In genomic region chr9:3030677-3031318, GRCm38 (mm10) we compare ENCODE assay signal across 15 mouse cellular contexts. TPM values are rescaled to one million over a fixed set of nuclear protein-coding genes. Genes with fewer than 3 reads are reported as not detected.
DNase-seq lines count a peak whose midpoint lies in the region; ATAC-seq and TF ChIP-seq lines count a peak whose summit lies in the region.
"Not testable (repeated sequence)": the region's sequence is repeated elsewhere in the genome, so short reads cannot be mapped to it uniquely, and the experiment has no call there.
"Had no signal": no experiment of that assay in that cellular context is flagged by ENCODE, and none has a peak within 500 bp of the region (broad histone marks: within the 10 kb centered on the region; RNA-seq: fewer than 3 reads in every experiment).

No protein-coding gene starts in this region.

- peak; percentile 54; the same call in 1 of the 2 replicates for ATAC-seq in hindbrain, postnatal 0 days
- ATAC-seq in midbrain, postnatal 0 days (ENCODE audit: low FRiP score) = 0 out of 2 replicates have a peak, but pooled peaks have one; percentile 48

- TF ChIP-seq CTCF in hindbrain, postnatal 0 days (IDR thresholded peaks at IDR 0.05; ENCODE audit: low read depth); midbrain, postnatal 0 days (IDR thresholded peaks at IDR 0.05): not testable (repeated sequence)

- not testable (repeated sequence) for H3K9ac ChIP-seq in hindbrain, postnatal 0 days (replicated peaks; ENCODE audit: low read length); midbrain, postnatal 0 days (replicated peaks; ENCODE audit: low read length, poor library complexity, severe bottlenecking)

- not testable (repeated sequence) for H3K4me2 ChIP-seq in hindbrain, postnatal 0 days (ENCODE audit: low read depth, low read length); midbrain, postnatal 0 days (ENCODE audit: low read depth, low read length, poor library complexity, severe bottlenecking)

- H3K9me3 ChIP-seq in embryonic facial prominence, embryonic 10.5 days; heart, embryonic 10.5 days; hindbrain, postnatal 0 days (ENCODE audit: low read length); midbrain, postnatal 0 days (ENCODE audit: low read length): not testable (repeated sequence)

- not testable (repeated sequence) for H3K27ac ChIP-seq in embryonic facial prominence, embryonic 10.5 days (replicated peaks); heart, embryonic 10.5 days; hindbrain, postnatal 0 days; midbrain, postnatal 0 days (ENCODE audit: low read depth, low read length)

- not testable (repeated sequence) for H3K27me3 ChIP-seq in embryonic facial prominence, embryonic 10.5 days (replicated peaks; ENCODE audit: low read depth, poor library complexity, severe bottlenecking); heart, embryonic 10.5 days (ENCODE audit: insufficient read depth, poor library complexity, severe bottlenecking); hindbrain, postnatal 0 days (ENCODE audit: insufficient read depth, low read length); midbrain, postnatal 0 days (ENCODE audit: insufficient read depth, low read length)

- WGBS in embryonic facial prominence, embryonic 10.5 days = 56% methylated on average over 2 of the region's 10 CpGs
- WGBS in heart, embryonic 10.5 days = 58% methylated on average over 2 of the region's 10 CpGs
- 66% methylated on average over 2 of the region's 10 CpGs for WGBS in hindbrain, postnatal 0 days
- 70% methylated on average over 2 of the region's 10 CpGs for WGBS in midbrain, postnatal 0 days

- not testable (repeated sequence) for H3K4me3 ChIP-seq in embryonic facial prominence, embryonic 10.5 days; heart, embryonic 10.5 days; hindbrain, postnatal 0 days (ENCODE audit: low read length); midbrain, postnatal 0 days (ENCODE audit: low read depth, low read length)

- H3K36me3 ChIP-seq in embryonic facial prominence, embryonic 10.5 days (replicated peaks); heart, embryonic 10.5 days; hindbrain, postnatal 0 days (ENCODE audit: insufficient read depth, low read length); midbrain, postnatal 0 days (ENCODE audit: insufficient read depth, low read length): not testable (repeated sequence)

- peak; percentile 80 for DNase-seq in CD4-positive helper T cell, adult 2 months (ENCODE audit: low read depth, low spot score)
- peak; percentile 98 for DNase-seq in adipocyte (ENCODE audit: low spot score)
- DNase-seq in embryonic facial prominence, embryonic 10.5 days (ENCODE audit: low spot score) = peak; percentile 61
- peak; percentile 97 for DNase-seq in heart, embryonic 10.5 days (ENCODE audit: low spot score)
- peak; percentile 92 for DNase-seq in hindbrain, postnatal 0 days (ENCODE audit: low spot score)
- DNase-seq in liver = peak; percentile 78
- DNase-seq in midbrain, postnatal 0 days (ENCODE audit: low spot score) = peak; percentile 94
- peak; percentile 78 for DNase-seq in telencephalon, adult 2 months (ENCODE audit: low read depth, low spot score)

- not testable (repeated sequence) for H3K4me1 ChIP-seq in embryonic facial prominence, embryonic 10.5 days; heart, embryonic 10.5 days; hindbrain, postnatal 0 days (ENCODE audit: insufficient read depth, low read length); midbrain, postnatal 0 days (ENCODE audit: insufficient read depth, low read length)

RNA-seq across cellular contexts. Expression of gene Gm17535, which starts 3.6 kb away (rescaled TPM):
- polyA plus RNA-seq in embryonic facial prominence, embryonic 10.5 days (2016; fragmentation: Nextera tagmentation; extraction: Ambion mirVana) = not detected in 2 replicates
- polyA plus RNA-seq in heart, embryonic 10.5 days (2016; fragmentation: Nextera tagmentation; extraction: Ambion mirVana) = not detected in 2 replicates
- not detected in 2 replicates for total RNA-seq in hindbrain, postnatal 0 days (2014; rRNA removed)
- not detected in 2 replicates for polyA plus RNA-seq in hindbrain, postnatal 0 days (2015; fragmentation: Nextera tagmentation; extraction: Ambion mirVana)
- not detected in 2 replicates for total RNA-seq in midbrain, postnatal 0 days (2014; rRNA removed)
- polyA plus RNA-seq in midbrain, postnatal 0 days (2015; fragmentation: Nextera tagmentation; extraction: Ambion mirVana) = not detected in 2 replicates
- total RNA-seq: adrenal gland, adult 2 months; heart, adult 2 months; left cerebral cortex, adult 8-10 months had no signal
- polyA plus RNA-seq: adrenal gland, adult 2 months; embryonic facial prominence, embryonic 13.5 days; heart, adult 2 months; intestine, embryonic 16.5 days; lung, adult 2 months; midbrain, embryonic 13.5 days had no signal

RNA-seq across cellular contexts. Expression of gene Gm10717, which starts 5.6 kb away (rescaled TPM):
- not detected in 2 replicates for polyA plus RNA-seq in embryonic facial prominence, embryonic 10.5 days (2016; fragmentation: Nextera tagmentation; extraction: Ambion mirVana)
- polyA plus RNA-seq in heart, embryonic 10.5 days (2016; fragmentation: Nextera tagmentation; extraction: Ambion mirVana) = not detected in 2 replicates
- total RNA-seq in hindbrain, postnatal 0 days (2014; rRNA removed) = 0.31 TPM in 1 of 2 replicates, not detected in the other
- 0.38 TPM in 1 of 2 replicates, not detected in the other for polyA plus RNA-seq in hindbrain, postnatal 0 days (2015; fragmentation: Nextera tagmentation; extraction: Ambion mirVana)
- total RNA-seq in midbrain, postnatal 0 days (2014; rRNA removed) = not detected in 2 replicates
- polyA plus RNA-seq in midbrain, postnatal 0 days (2015; fragmentation: Nextera tagmentation; extraction: Ambion mirVana) = 0.56 TPM in 1 of 2 replicates, not detected in the other
- polyA plus RNA-seq: adrenal gland, adult 2 months; embryonic facial prominence, embryonic 13.5 days; heart, adult 2 months; intestine, embryonic 16.5 days; lung, adult 2 months had no signal

RNA-seq across cellular contexts. Expression of gene Gm10715, which starts 5.9 kb away (rescaled TPM):
- not detected in 2 replicates for polyA plus RNA-seq in embryonic facial prominence, embryonic 10.5 days (2016; fragmentation: Nextera tagmentation; extraction: Ambion mirVana)
- not detected in 2 replicates for polyA plus RNA-seq in heart, embryonic 10.5 days (2016; fragmentation: Nextera tagmentation; extraction: Ambion mirVana)
- total RNA-seq in hindbrain, postnatal 0 days (2014; rRNA removed) = not detected in 2 replicates
- polyA plus RNA-seq in hindbrain, postnatal 0 days (2015; fragmentation: Nextera tagmentation; extraction: Ambion mirVana) = not detected in 2 replicates
- total RNA-seq in midbrain, postnatal 0 days (2014; rRNA removed) = not detected in 2 replicates
- not detected in 2 replicates for polyA plus RNA-seq in midbrain, postnatal 0 days (2015; fragmentation: Nextera tagmentation; extraction: Ambion mirVana)
- total RNA-seq: adrenal gland, adult 2 months; heart, adult 2 months; left cerebral cortex, adult 8-10 months had no signal
- polyA plus RNA-seq: adrenal gland, adult 2 months; embryonic facial prominence, embryonic 13.5 days; heart, adult 2 months; intestine, embryonic 16.5 days; lung, adult 2 months; midbrain, embryonic 13.5 days had no signal

RNA-seq across cellular contexts. Expression of gene Gm10718, which starts 7.5 kb away (rescaled TPM):
- polyA plus RNA-seq in embryonic facial prominence, embryonic 10.5 days (2016; fragmentation: Nextera tagmentation; extraction: Ambion mirVana) = not detected in 2 replicates
- polyA plus RNA-seq in heart, embryonic 10.5 days (2016; fragmentation: Nextera tagmentation; extraction: Ambion mirVana) = not detected in 2 replicates
- not detected in 2 replicates for total RNA-seq in hindbrain, postnatal 0 days (2014; rRNA removed)
- polyA plus RNA-seq in hindbrain, postnatal 0 days (2015; fragmentation: Nextera tagmentation; extraction: Ambion mirVana) = 0.41 TPM in 1 of 2 replicates, not detected in the other
- 1.2 TPM in 1 of 2 replicates, not detected in the other for total RNA-seq in midbrain, postnatal 0 days (2014; rRNA removed)
- 0.27 TPM in 1 of 2 replicates, not detected in the other for polyA plus RNA-seq in midbrain, postnatal 0 days (2015; fragmentation: Nextera tagmentation; extraction: Ambion mirVana)
- polyA plus RNA-seq: adrenal gland, adult 2 months; heart, adult 2 months; lung, adult 2 months had no signal

RNA-seq across cellular contexts. Expression of gene Gm10719, which starts 13.6 kb away (rescaled TPM):
- polyA plus RNA-seq in embryonic facial prominence, embryonic 10.5 days (2016; fragmentation: Nextera tagmentation; extraction: Ambion mirVana) = not detected in 2 replicates
- polyA plus RNA-seq in heart, embryonic 10.5 days (2016; fragmentation: Nextera tagmentation; extraction: Ambion mirVana) = not detected in 2 replicates
- 0.83 TPM in 1 of 2 replicates, not detected in the other for total RNA-seq in hindbrain, postnatal 0 days (2014; rRNA removed)
- 0.38 TPM in 1 of 2 replicates, not detected in the other for polyA plus RNA-seq in hindbrain, postnatal 0 days (2015; fragmentation: Nextera tagmentation; extraction: Ambion mirVana)
- 2.1 TPM in 1 of 2 replicates, not detected in the other for total RNA-seq in midbrain, postnatal 0 days (2014; rRNA removed)
- polyA plus RNA-seq in midbrain, postnatal 0 days (2015; fragmentation: Nextera tagmentation; extraction: Ambion mirVana) = 0.27 TPM in 1 of 2 replicates, not detected in the other
- total RNA-seq: heart, adult 2 months had no signal
- polyA plus RNA-seq: adrenal gland, adult 2 months; embryonic facial prominence, embryonic 13.5 days; heart, adult 2 months; intestine, embryonic 16.5 days; lung, adult 2 months had no signal
